Mouse (Mus musculus) G1E (cell line): ENCODE results near the gene Fbln1.

Experiments used
- CTCF ChIP-seq: IDR thresholded peaks from 2 replicates; pipeline ENCODE4 v1.5.1; 2012; ENCODE audit warnings: low read depth, low read length, inconsistent platforms, mixed read lengths
- GATA1 ChIP-seq: IDR thresholded peaks from 2 replicates; pipeline ENCODE4 v1.6.1; 2012; ENCODE audit warnings: borderline replicate concordance, low read length, inconsistent platforms, mixed read lengths

- TF ChIP-seq CTCF: no peak
- no peak for TF ChIP-seq GATA1
These were observed 5.5 kb downstream of the Fbln1 start for GRCm38 (mm10) chr15:85211101-85211760.
